8 mouse cellular contexts compared by ENCODE assay signal in the genomic region with DNA sequence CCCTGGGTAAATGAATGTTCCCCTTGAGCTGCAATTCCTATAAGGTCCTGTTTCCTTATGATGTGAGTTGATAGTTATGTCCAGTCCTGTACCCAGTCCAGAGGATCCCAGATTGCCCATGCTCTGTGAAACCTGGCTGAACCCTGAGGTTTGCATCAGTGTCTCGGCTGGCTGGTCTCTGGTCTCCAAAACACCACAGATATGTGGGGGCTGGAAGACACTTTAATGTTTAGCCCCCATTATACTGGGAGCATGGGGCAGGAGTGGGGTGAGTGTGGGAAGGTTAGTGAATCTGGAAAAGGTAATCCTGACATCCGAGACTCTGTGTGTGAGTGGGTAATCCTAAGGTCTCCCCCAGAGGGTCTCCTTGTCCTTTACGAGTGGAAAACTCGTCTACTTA. TPM values are rescaled to one million over a fixed set of nuclear protein-coding genes. Genes with fewer than 3 reads are reported as not detected.
DNase-seq lines count a peak whose midpoint lies in the region; ATAC-seq and TF ChIP-seq lines count a peak whose summit lies in the region.

No protein-coding gene starts in this region.

- TF ChIP-seq POLR2A in limb, embryonic 14.5 days (IDR thresholded peaks at IDR 0.05; ENCODE audit: borderline replicate concordance, extremely low read depth, insufficient read depth, insufficient read length): no peak

- 68% methylated on average over 4 of the region's 4 CpGs for WGBS in forebrain, embryonic 10.5 days
- 66% methylated on average over 4 of the region's 4 CpGs for WGBS in forebrain, embryonic 16.5 days
- 48% methylated on average over 4 of the region's 4 CpGs for WGBS in limb, embryonic 14.5 days
- 63% methylated on average over 4 of the region's 4 CpGs for WGBS in stomach, embryonic 14.5 days

- H3K9me3 ChIP-seq in forebrain, embryonic 10.5 days: no peaks in the 10 kb centered on the region
- H3K9me3 ChIP-seq in forebrain, embryonic 16.5 days (ENCODE audit: control insufficient read depth, low read length): no peaks in the 10 kb centered on the region
- no peaks in the 10 kb centered on the region for H3K9me3 ChIP-seq in megakaryocyte, embryonic 14.5 days
- H3K9me3 ChIP-seq in limb, embryonic 14.5 days (ENCODE audit: control insufficient read depth, low read length): no peaks in the 10 kb centered on the region
- no peaks in the 10 kb centered on the region for H3K9me3 ChIP-seq in stomach, embryonic 14.5 days (ENCODE audit: control insufficient read depth, low read depth, low read length)

- H3K4me3 ChIP-seq in forebrain, embryonic 10.5 days: peak overlapping the region; percentile 95
- no peak overlapping the region; the same call in 1 of the 2 replicates for H3K4me3 ChIP-seq in forebrain, embryonic 16.5 days (replicated peaks; ENCODE audit: low read length)
- H3K4me3 ChIP-seq in megakaryocyte, embryonic 14.5 days (replicated peaks): peak overlapping the region; percentile 98
- H3K4me3 ChIP-seq in limb, embryonic 14.5 days (replicated peaks; ENCODE audit: low read length): peak overlapping the region; percentile 96; the same call in 1 of the 2 replicates
- H3K4me3 ChIP-seq in stomach, embryonic 14.5 days (ENCODE audit: low read depth, low read length): no peak overlapping the region

- no peak overlapping the region for H3K4me2 ChIP-seq in forebrain, embryonic 16.5 days (ENCODE audit: low read length)
- peak overlapping the region; percentile 79 for H3K4me2 ChIP-seq in limb, embryonic 14.5 days (replicated peaks; ENCODE audit: low read depth, low read length, severe bottlenecking)
- 0 out of 2 replicates have a peak overlapping the region, but pooled peaks have one; percentile 76 for H3K4me2 ChIP-seq in stomach, embryonic 14.5 days (replicated peaks; ENCODE audit: low read depth, low read length)

- H3K9ac ChIP-seq in forebrain, embryonic 16.5 days (replicated peaks; ENCODE audit: low read depth, low read length): no peak overlapping the region
- H3K9ac ChIP-seq in limb, embryonic 14.5 days (ENCODE audit: low read depth, low read length, severe bottlenecking): no peak overlapping the region
- H3K9ac ChIP-seq in stomach, embryonic 14.5 days (replicated peaks; ENCODE audit: low read depth, low read length): no peak overlapping the region

- no peak for DNase-seq in forebrain, embryonic 10.5 days (ENCODE audit: extremely low spot score, low spot score)
- no peak for DNase-seq in limb, embryonic 14.5 days (ENCODE audit: low spot score)
- no peak for DNase-seq in spleen, postnatal 14 days (ENCODE audit: low spot score in 2 of 2)

- peak overlapping the region; percentile 94 for H3K27ac ChIP-seq in forebrain, embryonic 10.5 days
- H3K27ac ChIP-seq in forebrain, embryonic 16.5 days (ENCODE audit: low read length): no peak overlapping the region
- H3K27ac ChIP-seq in limb, embryonic 14.5 days (replicated peaks; ENCODE audit: low read depth, low read length): peak overlapping the region; percentile 71
- H3K27ac ChIP-seq in stomach, embryonic 14.5 days (ENCODE audit: low read length): peak overlapping the region; percentile 66; the same call in 1 of the 2 replicates

- H3K36me3 ChIP-seq in forebrain, embryonic 10.5 days (replicated peaks): peaks cover 29% of the 10 kb centered on the region
- peaks cover 7% of the 10 kb centered on the region; the same call in 1 of the 2 replicates for H3K36me3 ChIP-seq in forebrain, embryonic 16.5 days (ENCODE audit: control insufficient read depth, insufficient read depth)
- peaks cover 29% of the 10 kb centered on the region for H3K36me3 ChIP-seq in megakaryocyte, embryonic 14.5 days (replicated peaks; ENCODE audit: low read length)
- peaks cover 23% of the 10 kb centered on the region for H3K36me3 ChIP-seq in limb, embryonic 14.5 days (ENCODE audit: control insufficient read depth, insufficient read depth, low read length)
- H3K36me3 ChIP-seq in stomach, embryonic 14.5 days (ENCODE audit: control insufficient read depth, insufficient read depth, low read length): peaks cover 23% of the 10 kb centered on the region

- ATAC-seq in forebrain, embryonic 16.5 days: no peak
- no peak for ATAC-seq in megakaryocyte, adult 5-6 weeks (ENCODE audit: poor library complexity, severe bottlenecking)
- ATAC-seq in limb, embryonic 14.5 days (ENCODE audit: low FRiP score, low read depth): no peak
- ATAC-seq in stomach, embryonic 14.5 days (ENCODE audit: insufficient number of reproducible peaks, insufficient read depth, low FRiP score, low read depth): no peak
- no peak for ATAC-seq in megakaryocyte-erythroid progenitor cell, adult 5-6 weeks (replicated peaks; ENCODE audit: low FRiP score, low TSS enrichment, poor library complexity, severe bottlenecking)

- H3K4me1 ChIP-seq in forebrain, embryonic 10.5 days: peaks cover 37% of the 10 kb centered on the region
- H3K4me1 ChIP-seq in forebrain, embryonic 16.5 days (replicated peaks; ENCODE audit: control insufficient read depth, insufficient read depth, low read length): peaks cover 8% of the 10 kb centered on the region
- peaks cover 42% of the 10 kb centered on the region for H3K4me1 ChIP-seq in megakaryocyte, embryonic 14.5 days
- peaks cover 5% of the 10 kb centered on the region; the same call in 1 of the 2 replicates for H3K4me1 ChIP-seq in limb, embryonic 14.5 days (ENCODE audit: control insufficient read depth, insufficient read depth, low read length)
- H3K4me1 ChIP-seq in stomach, embryonic 14.5 days (ENCODE audit: control insufficient read depth, insufficient read depth, low read length): peaks cover 7% of the 10 kb centered on the region; the same call in 1 of the 2 replicates

- no peaks in the 10 kb centered on the region for H3K27me3 ChIP-seq in forebrain, embryonic 10.5 days (ENCODE audit: poor library complexity, severe bottlenecking)
- no peaks in the 10 kb centered on the region for H3K27me3 ChIP-seq in forebrain, embryonic 16.5 days (replicated peaks; ENCODE audit: control insufficient read depth, insufficient read depth, low read length)
- no peaks in the 10 kb centered on the region for H3K27me3 ChIP-seq in megakaryocyte, embryonic 14.5 days (replicated peaks)
- H3K27me3 ChIP-seq in limb, embryonic 14.5 days (ENCODE audit: control insufficient read depth, insufficient read depth, low read length): no peaks in the 10 kb centered on the region
- no peaks in the 10 kb centered on the region for H3K27me3 ChIP-seq in stomach, embryonic 14.5 days (ENCODE audit: control insufficient read depth, insufficient read depth, low read length)

RNA-seq across cellular contexts. Expression of a gene that starts 0.8 kb away (rescaled TPM):
- 44.3 and 48.2 TPM in 2 replicates for polyA plus RNA-seq in forebrain, embryonic 10.5 days (2016; fragmentation: Nextera tagmentation; extraction: Ambion mirVana)
- 42.7 and 42.9 TPM in 2 replicates for polyA plus RNA-seq in forebrain, embryonic 16.5 days (2015; fragmentation: Nextera tagmentation; extraction: Ambion mirVana)
- 13.5 and 36.4 TPM in 2 replicates for polyA plus RNA-seq in megakaryocyte, embryonic 14.5 days (2012; ENCODE audit: insufficient read depth, low replicate concordance)
- total RNA-seq in megakaryocyte, adult 5-6 weeks (2015): 12.3 and 14.2 TPM in 2 replicates
- 16.4 and 17.5 TPM in 2 replicates for total RNA-seq in megakaryocyte, adult 5-6 weeks (2017)
- polyA plus RNA-seq in limb, embryonic 14.5 days (2012; rRNA removed): 13.3 and 14.0 TPM in 2 replicates
- polyA plus RNA-seq in limb, embryonic 14.5 days (2014; fragmentation: Nextera tagmentation; extraction: Ambion mirVana): 29.9 and 32.7 TPM in 2 replicates
- polyA plus RNA-seq in stomach, embryonic 14.5 days (2014; fragmentation: Nextera tagmentation; extraction: Ambion mirVana): 34.5 and 36.4 TPM in 2 replicates
- 29.0 and 36.7 TPM in 2 replicates for total RNA-seq in megakaryocyte-erythroid progenitor cell, adult 5-6 weeks (2014; fragmentation: Nextera tagmentation)
- total RNA-seq in megakaryocyte-erythroid progenitor cell, adult 5-6 weeks (2017): 21.2 and 25.8 TPM in 2 replicates

RNA-seq across cellular contexts. Expression of a gene that starts 2.6 kb away (rescaled TPM):
- polyA plus RNA-seq in forebrain, embryonic 10.5 days (2016; fragmentation: Nextera tagmentation; extraction: Ambion mirVana): 3.6 and 3.7 TPM in 2 replicates
- 4.1 TPM in 1 of 2 replicates, not detected in the other for polyA plus RNA-seq in forebrain, embryonic 16.5 days (2015; fragmentation: Nextera tagmentation; extraction: Ambion mirVana)
- polyA plus RNA-seq in megakaryocyte, embryonic 14.5 days (2012; ENCODE audit: insufficient read depth, low replicate concordance): 6.2 TPM in 1 of 2 replicates, not detected in the other
- total RNA-seq in megakaryocyte, adult 5-6 weeks (2015): 2.4 and 9.5 TPM in 2 replicates
- total RNA-seq in megakaryocyte, adult 5-6 weeks (2017): not detected in 2 replicates
- not detected in 2 replicates for polyA plus RNA-seq in limb, embryonic 14.5 days (2012; rRNA removed)
- polyA plus RNA-seq in limb, embryonic 14.5 days (2014; fragmentation: Nextera tagmentation; extraction: Ambion mirVana): not detected in 2 replicates
- not detected in 2 replicates for polyA plus RNA-seq in stomach, embryonic 14.5 days (2014; fragmentation: Nextera tagmentation; extraction: Ambion mirVana)
- 5.6 and 6.5 TPM in 2 replicates for total RNA-seq in megakaryocyte-erythroid progenitor cell, adult 5-6 weeks (2014; fragmentation: Nextera tagmentation)
- total RNA-seq in megakaryocyte-erythroid progenitor cell, adult 5-6 weeks (2017): not detected in 2 replicates

RNA-seq across cellular contexts. Expression of a gene that starts 21.9 kb away (rescaled TPM):
- 120 and 132 TPM in 2 replicates for polyA plus RNA-seq in forebrain, embryonic 10.5 days (2016; fragmentation: Nextera tagmentation; extraction: Ambion mirVana)
- polyA plus RNA-seq in forebrain, embryonic 16.5 days (2015; fragmentation: Nextera tagmentation; extraction: Ambion mirVana): 122 and 139 TPM in 2 replicates
- polyA plus RNA-seq in megakaryocyte, embryonic 14.5 days (2012; ENCODE audit: insufficient read depth, low replicate concordance): 278 and 483 TPM in 2 replicates
- 172 and 184 TPM in 2 replicates for total RNA-seq in megakaryocyte, adult 5-6 weeks (2015)
- total RNA-seq in megakaryocyte, adult 5-6 weeks (2017): 253 and 263 TPM in 2 replicates
- 319 and 398 TPM in 2 replicates for polyA plus RNA-seq in limb, embryonic 14.5 days (2012; rRNA removed)
- polyA plus RNA-seq in limb, embryonic 14.5 days (2014; fragmentation: Nextera tagmentation; extraction: Ambion mirVana): 124 and 141 TPM in 2 replicates
- polyA plus RNA-seq in stomach, embryonic 14.5 days (2014; fragmentation: Nextera tagmentation; extraction: Ambion mirVana): 114 and 127 TPM in 2 replicates
- 145 and 192 TPM in 2 replicates for total RNA-seq in megakaryocyte-erythroid progenitor cell, adult 5-6 weeks (2014; fragmentation: Nextera tagmentation)
- total RNA-seq in megakaryocyte-erythroid progenitor cell, adult 5-6 weeks (2017): 292 and 318 TPM in 2 replicates

RNA-seq across cellular contexts. Expression of a gene that starts 31.1 kb away (rescaled TPM):
- 63.5 and 66.2 TPM in 2 replicates for polyA plus RNA-seq in forebrain, embryonic 10.5 days (2016; fragmentation: Nextera tagmentation; extraction: Ambion mirVana)
- 60.6 and 65.5 TPM in 2 replicates for polyA plus RNA-seq in forebrain, embryonic 16.5 days (2015; fragmentation: Nextera tagmentation; extraction: Ambion mirVana)
- polyA plus RNA-seq in megakaryocyte, embryonic 14.5 days (2012; ENCODE audit: insufficient read depth, low replicate concordance): 19.7 and 57.2 TPM in 2 replicates
- 32.9 and 35.4 TPM in 2 replicates for total RNA-seq in megakaryocyte, adult 5-6 weeks (2015)
- total RNA-seq in megakaryocyte, adult 5-6 weeks (2017): 12.6 and 20.3 TPM in 2 replicates
- 38.4 and 44.2 TPM in 2 replicates for polyA plus RNA-seq in limb, embryonic 14.5 days (2012; rRNA removed)
- 61.1 and 66.0 TPM in 2 replicates for polyA plus RNA-seq in limb, embryonic 14.5 days (2014; fragmentation: Nextera tagmentation; extraction: Ambion mirVana)
- 53.4 and 61.8 TPM in 2 replicates for polyA plus RNA-seq in stomach, embryonic 14.5 days (2014; fragmentation: Nextera tagmentation; extraction: Ambion mirVana)
- 51.6 and 54.4 TPM in 2 replicates for total RNA-seq in megakaryocyte-erythroid progenitor cell, adult 5-6 weeks (2014; fragmentation: Nextera tagmentation)
- 28.7 and 36.3 TPM in 2 replicates for total RNA-seq in megakaryocyte-erythroid progenitor cell, adult 5-6 weeks (2017)

RNA-seq across cellular contexts. Expression of a gene that starts 54.0 kb away (rescaled TPM):
- 0.02 and 0.04 TPM in 2 replicates for polyA plus RNA-seq in forebrain, embryonic 10.5 days (2016; fragmentation: Nextera tagmentation; extraction: Ambion mirVana)
- 0.42 and 0.60 TPM in 2 replicates for polyA plus RNA-seq in forebrain, embryonic 16.5 days (2015; fragmentation: Nextera tagmentation; extraction: Ambion mirVana)
- polyA plus RNA-seq in megakaryocyte, embryonic 14.5 days (2012; ENCODE audit: insufficient read depth, low replicate concordance): not detected in 2 replicates
- total RNA-seq in megakaryocyte, adult 5-6 weeks (2015): 0.02 TPM in 1 of 2 replicates, not detected in the other
- total RNA-seq in megakaryocyte, adult 5-6 weeks (2017): not detected in 2 replicates
- polyA plus RNA-seq in limb, embryonic 14.5 days (2012; rRNA removed): 0.12 and 0.34 TPM in 2 replicates
- 0.03 TPM in 1 of 2 replicates, not detected in the other for polyA plus RNA-seq in limb, embryonic 14.5 days (2014; fragmentation: Nextera tagmentation; extraction: Ambion mirVana)
- not detected in 2 replicates for polyA plus RNA-seq in stomach, embryonic 14.5 days (2014; fragmentation: Nextera tagmentation; extraction: Ambion mirVana)
- not detected in 2 replicates for total RNA-seq in megakaryocyte-erythroid progenitor cell, adult 5-6 weeks (2014; fragmentation: Nextera tagmentation)
- not detected in 2 replicates for total RNA-seq in megakaryocyte-erythroid progenitor cell, adult 5-6 weeks (2017)

Comparison
In these comparisons a context has a peak if more than half of its experiments do, and no peak if none do; other contexts are left out.
1. H3K4me3 ChIP-seq: peak in forebrain, embryonic 10.5 days (single experiment), megakaryocyte, embryonic 14.5 days (single experiment) and limb, embryonic 14.5 days (single experiment); none in forebrain, embryonic 16.5 days (single experiment) and stomach, embryonic 14.5 days (single experiment).